Mouse (Mus musculus) lung, embryonic 14.5 days (tissue): ENCODE measurements around the gene Selenos. TPM values are rescaled to one million over a fixed set of nuclear protein-coding genes. Genes with fewer than 3 reads are reported as not detected.

Experiments
- ATAC-seq: fragments of 200-750 bp; cut with Nextera tagmentation; 2 replicates; pipeline ENCODE4 v1.8.0; 2017; ENCODE audit warnings: mild to moderate bottlenecking, moderate TSS enrichment, moderate library complexity; ENCODE audit not compliant: insufficient read depth
- DNase-seq: peaks from one replicate; pipeline ENCODE4 v3.0.0-alpha.2; 2015
- H3K27ac ChIP-seq: fragments of 300-500 bp; sonication (generic); 2 replicates; pipeline ENCODE4 v1.5.1; 2014; ENCODE audit warnings: low read depth, mild to moderate bottlenecking, moderate library complexity
- H3K27me3 ChIP-seq: fragments of 300-500 bp; sonication (generic); 2 replicates; pipeline ENCODE4 v1.6.1; 2014; ENCODE audit warnings: low read length, control low read depth; ENCODE audit not compliant: insufficient read depth
- H3K36me3 ChIP-seq: fragments of 300-500 bp; sonication (generic); 2 replicates; pipeline ENCODE4 v1.6.1; 2014; ENCODE audit warnings: control low read depth; ENCODE audit not compliant: insufficient read depth
- H3K4me1 ChIP-seq: fragments of 300-500 bp; sonication (generic); 2 replicates; pipeline ENCODE4 v1.6.1; 2014; ENCODE audit warnings: antibody characterized with exemption, control low read depth; ENCODE audit not compliant: insufficient read depth
- H3K4me2 ChIP-seq: fragments of 300-500 bp; sonication (generic); 2 replicates; pipeline ENCODE4 v1.6.1; 2014; ENCODE audit warnings: mild to moderate bottlenecking
- H3K4me3 ChIP-seq: fragments of 300-500 bp; sonication (generic); 2 replicates; pipeline ENCODE4 v1.5.1; 2014; ENCODE audit warnings: low read depth, low read length
- H3K9ac ChIP-seq: fragments of 300-500 bp; sonication (generic); 2 replicates; pipeline ENCODE4 v1.6.1; 2014
- H3K9me3 ChIP-seq: fragments of 300-500 bp; sonication (generic); 2 replicates; pipeline ENCODE4 v1.6.1; 2016; ENCODE audit warnings: low read depth, low read length, control low read depth
- CTCF ChIP-seq: IDR thresholded peaks from 2 replicates; pipeline ENCODE4 v1.5.1; 2016; ENCODE audit warnings: antibody characterized with exemption, low read depth
- WGBS: fragments of 180-500 bp; shearing (Covaris S2); extraction: QIAGEN DNeasy Blood & Tissue Kit; methylation state at CpG from one replicate; pipeline ENCODE4 v1.1.7; 2014; 5-methylcytosine and 5-hydroxymethylcytosine counted together
- polyA plus RNA-seq: library from polyadenylated mRNA; unstranded; fragments of >200 nt; fragmentation: Nextera tagmentation; extraction: Ambion mirVana; gene quantifications from 2 replicates; pipeline ENCODE4 v1.2.1, GENCODE M21; 2014

The Selenos gene
- polyA plus RNA-seq, 1 experiment from 2014 or later, result 95.3 TPM

DNA sequence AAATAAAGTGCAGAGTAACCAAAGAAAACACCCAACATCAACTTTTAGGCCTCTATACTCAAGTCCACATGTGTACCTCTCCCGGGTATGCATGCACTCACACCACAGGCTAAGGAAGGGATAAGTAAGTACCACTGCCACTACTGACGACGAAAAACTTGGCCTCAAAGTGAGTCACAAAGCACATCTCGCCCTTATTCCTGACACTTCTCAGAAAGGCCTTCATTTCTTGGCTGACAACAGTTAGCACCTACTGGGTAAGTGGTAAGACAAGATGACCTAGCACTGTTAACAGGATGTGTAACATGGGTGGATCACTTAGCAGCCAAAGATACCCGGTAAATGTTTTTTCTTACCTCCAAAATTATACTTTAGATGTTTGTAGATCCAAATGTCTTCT, 25.1 kb downstream of the Selenos start:
- Histone ChIP-seq H3K9ac (no peak overlapping the region), H3K4me3 (no peak overlapping the region), H3K27ac (no peak overlapping the region), H3K27me3 (no peaks in the 10 kb centered on the region), H3K4me2 (no peak overlapping the region), H3K4me1 (0 out of 2 replicates have a peak, but pooled peaks cover 10% of the 10 kb centered on the region), H3K9me3 (no peaks in the 10 kb centered on the region), H3K36me3 (no peaks in the 10 kb centered on the region)
- WGBS, result 79% methylated on average over 5 of the region's 5 CpGs
- DNase-seq (no peak), ATAC-seq (no peak)
- TF ChIP-seq CTCF, result no peak

DNA sequence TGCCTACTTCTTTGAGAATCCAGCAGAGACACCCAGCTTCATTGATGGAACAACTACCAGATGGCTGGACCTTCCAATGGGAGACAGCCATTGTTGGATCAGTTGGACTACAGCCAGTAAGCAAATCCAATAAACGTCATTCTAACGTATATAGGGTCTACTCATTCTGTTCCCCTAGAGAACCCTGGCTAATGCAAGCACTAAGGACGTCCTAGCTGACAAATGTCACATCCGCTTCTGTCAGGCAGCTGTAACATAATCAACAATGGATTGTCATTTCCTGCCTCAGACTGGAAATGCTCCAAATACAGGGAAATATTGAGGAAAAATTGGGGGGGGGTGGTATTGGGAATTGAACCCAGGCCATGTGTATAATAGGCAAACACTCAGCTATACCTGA, 26.3 kb downstream of the Selenos start:
- ATAC-seq, result no peak
- WGBS, result 27% methylated on average over 4 of the region's 4 CpGs
- Histone ChIP-seq H3K4me3 (no peak overlapping the region), H3K27me3 (no peaks in the 10 kb centered on the region), H3K4me1 (0 out of 2 replicates have a peak, but pooled peaks cover 11% of the 10 kb centered on the region), H3K27ac (no peak overlapping the region), H3K4me2 (no peak overlapping the region), H3K9ac (no peak overlapping the region), H3K36me3 (no peaks in the 10 kb centered on the region), H3K9me3 (no peaks in the 10 kb centered on the region)
- peak; percentile 60 for DNase-seq
- no peak for TF ChIP-seq CTCF

GRCm38 (mm10) chr7:66106581-66107056, 27.2 kb downstream of the Selenos start:
- Histone ChIP-seq H3K27me3 (no peaks in the 10 kb centered on the region), H3K4me2 (peak overlapping the region; percentile 18; the same call in 1 of the 2 replicates), H3K36me3 (no peaks in the 10 kb centered on the region), H3K9ac (no peak overlapping the region), H3K9me3 (no peaks in the 10 kb centered on the region), H3K27ac (no peak overlapping the region), H3K4me1 (peaks cover 16% of the 10 kb centered on the region), H3K4me3 (no peak overlapping the region)
- no peak for TF ChIP-seq CTCF
- 52% methylated on average over 7 of the region's 7 CpGs for WGBS
- peak; percentile 61 for DNase-seq
- no peak for ATAC-seq

DNA sequence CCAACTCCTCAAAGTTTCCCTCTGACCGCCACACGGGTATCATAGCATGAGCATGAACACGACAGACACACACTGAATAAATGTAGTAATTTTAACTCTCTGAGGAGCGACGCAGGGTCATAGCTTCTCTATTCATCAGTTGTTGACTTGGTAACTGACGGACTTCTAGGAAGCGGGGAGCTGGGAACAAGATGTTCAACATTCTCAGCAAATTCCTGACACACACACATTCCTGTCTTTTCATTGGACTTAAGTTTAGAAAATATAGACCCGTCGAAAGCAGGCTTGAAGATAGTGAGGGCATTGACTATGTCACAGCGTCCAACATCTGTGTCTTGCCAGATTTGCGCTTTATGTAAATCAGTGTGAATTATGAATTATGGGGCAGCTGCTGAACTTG, 27.8 kb downstream of the Selenos start:
- Histone ChIP-seq H3K4me2 (no peak overlapping the region), H3K36me3 (no peaks in the 10 kb centered on the region), H3K4me1 (peaks cover 21% of the 10 kb centered on the region), H3K27me3 (no peaks in the 10 kb centered on the region), H3K27ac (no peak overlapping the region), H3K9ac (no peak overlapping the region), H3K4me3 (no peak overlapping the region), H3K9me3 (no peaks in the 10 kb centered on the region)
- ATAC-seq (no peak), DNase-seq (no peak)
- no peak for TF ChIP-seq CTCF
- WGBS, result 52% methylated on average over 11 of the region's 11 CpGs

DNA sequence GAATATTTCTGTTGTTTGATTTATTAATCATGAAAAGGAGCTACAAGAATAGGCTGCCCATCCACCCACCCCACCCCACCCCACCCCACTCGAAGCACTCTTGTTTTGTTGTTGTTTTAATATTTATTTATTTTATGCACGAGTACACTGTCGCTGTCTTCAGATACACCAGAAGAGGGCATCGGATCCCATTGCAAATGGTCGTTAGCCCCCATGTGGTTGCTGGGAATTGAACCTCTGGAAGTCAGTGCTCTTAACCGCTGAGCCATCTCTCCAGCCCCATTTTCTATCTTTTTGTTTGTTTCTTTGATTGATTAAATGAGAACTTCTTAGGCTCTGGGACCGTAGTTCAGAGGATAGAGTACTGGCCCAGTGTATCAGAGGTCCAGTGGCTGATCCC, 28.5 kb downstream of the Selenos start:
- TF ChIP-seq CTCF, result peak; percentile 63
- Histone ChIP-seq H3K4me2 (no peak overlapping the region), H3K36me3 (no peaks in the 10 kb centered on the region), H3K9me3 (no peaks in the 10 kb centered on the region), H3K4me3 (no peak overlapping the region), H3K27me3 (no peaks in the 10 kb centered on the region), H3K9ac (no peak overlapping the region), H3K4me1 (peaks cover 24% of the 10 kb centered on the region), H3K27ac (no peak overlapping the region)
- DNase-seq (peak; percentile 75), ATAC-seq (no peak)
- WGBS, result 14% methylated on average over 7 of the region's 7 CpGs

GRCm38 (mm10) chr7:66108961-66109854, 29.8 kb downstream of the Selenos start, which contains the start of gene Chsy1:
Chsy1 (plus strand) TSS chr7:66109515.
- Histone ChIP-seq H3K4me3 (peak within 1 kb of the TSS; percentile 91), H3K4me1 (peaks cover 29% of the 10 kb centered on the region), H3K27ac (peak within 1 kb of the TSS; percentile 90), H3K9me3 (no peaks in the 10 kb centered on the region), H3K36me3 (no peaks in the 10 kb centered on the region), H3K4me2 (peak within 1 kb of the TSS; percentile 90), H3K9ac (peak within 1 kb of the TSS; percentile 94), H3K27me3 (no peaks in the 10 kb centered on the region)
- WGBS, result under 1% methylated on average over 113 of the region's 123 CpGs
- ATAC-seq (peak; percentile 88), DNase-seq (peak; percentile 97)
- no peak for TF ChIP-seq CTCF
